Mouse (Mus musculus) embryo, embryonic 10 days (tissue): ENCODE results near the gene Mei1.

Experiments
- DNase-seq: peaks from one replicate; pipeline ENCODE4 v3.0.0-alpha.2; 2015; ENCODE audit warnings: low spot score

Mei1 gene

DNA sequence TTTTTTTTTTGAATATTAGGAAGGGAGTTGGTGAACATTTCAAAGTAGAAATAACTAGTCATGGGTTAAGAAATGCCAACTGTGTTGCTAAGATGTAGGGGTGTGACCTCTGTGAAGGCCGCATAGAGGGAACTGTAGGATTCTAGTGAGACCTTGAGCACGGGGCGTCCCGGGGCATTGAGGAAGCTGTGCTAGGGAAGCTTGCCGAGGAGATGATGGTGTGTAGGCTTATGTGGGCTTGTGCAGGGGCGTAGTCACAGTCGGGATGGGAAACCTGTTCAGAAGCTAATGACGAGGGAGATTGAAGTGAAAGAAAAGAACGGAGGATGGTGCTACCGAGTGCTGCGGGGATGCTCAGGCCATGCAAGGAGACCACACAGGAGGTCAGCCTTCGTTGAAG is 82.2 kb downstream of the Mei1 start:
- no peak for DNase-seq

DNA sequence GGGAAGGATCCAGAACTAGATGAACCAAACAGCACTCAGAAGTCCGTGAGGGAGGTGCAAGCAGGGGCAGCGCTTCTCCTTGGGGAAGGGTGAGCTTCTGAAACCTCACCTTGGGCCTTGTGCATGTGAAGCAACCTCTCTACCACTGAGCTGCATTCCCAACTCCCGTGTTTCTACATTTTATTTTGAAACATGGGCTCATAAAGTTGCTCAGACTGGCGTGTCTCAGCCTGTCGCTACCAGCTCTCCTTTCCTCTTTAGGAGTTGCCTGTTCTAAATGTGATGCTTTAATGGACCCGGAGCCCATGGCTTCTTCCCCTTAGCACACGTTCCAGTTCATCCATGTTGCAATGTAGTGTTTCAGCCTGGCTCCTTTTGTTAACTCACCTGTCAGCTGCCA is 82.6 kb downstream of the Mei1 start:
- no peak for DNase-seq

DNA sequence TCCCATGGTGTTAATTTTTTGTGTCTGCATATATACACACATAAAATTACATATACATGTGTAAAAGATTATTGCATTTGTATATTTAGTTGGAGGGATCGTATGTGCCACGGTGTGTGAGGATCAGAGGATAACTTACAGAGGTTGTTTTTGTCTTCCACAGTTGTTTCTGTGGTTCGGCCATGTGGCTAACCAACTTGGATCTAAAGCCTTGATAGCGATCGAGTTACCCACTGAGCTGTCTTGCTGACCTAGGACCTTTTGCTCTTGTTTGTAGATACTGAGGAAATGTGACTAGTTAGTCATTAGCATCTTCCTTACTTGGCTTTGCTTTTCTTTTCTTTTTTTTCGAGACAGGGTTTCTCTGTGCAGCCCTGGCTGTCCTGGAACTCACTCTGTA is 86.5 kb downstream of the Mei1 start:
- DNase-seq, result no peak

DNA sequence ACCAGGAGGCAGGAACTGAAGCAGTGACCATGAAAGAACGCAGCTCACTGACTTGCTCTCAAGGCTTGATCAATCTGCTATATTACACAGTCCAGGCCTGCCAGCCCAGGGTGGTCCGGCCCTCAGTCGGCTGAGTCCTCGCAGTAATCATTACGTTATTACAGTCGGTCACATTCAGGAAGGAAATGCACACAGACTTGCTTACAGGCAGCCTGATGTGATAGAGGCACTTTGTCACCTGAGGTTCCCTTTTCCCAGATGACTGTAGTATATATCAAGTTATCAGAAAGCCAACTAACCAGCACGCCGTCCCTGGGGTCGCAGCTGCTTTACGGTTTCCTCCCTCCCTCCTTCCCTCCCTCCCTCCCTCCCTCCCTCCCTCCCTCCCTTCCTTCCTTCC is 87.1 kb downstream of the Mei1 start:
- no peak for DNase-seq

DNA sequence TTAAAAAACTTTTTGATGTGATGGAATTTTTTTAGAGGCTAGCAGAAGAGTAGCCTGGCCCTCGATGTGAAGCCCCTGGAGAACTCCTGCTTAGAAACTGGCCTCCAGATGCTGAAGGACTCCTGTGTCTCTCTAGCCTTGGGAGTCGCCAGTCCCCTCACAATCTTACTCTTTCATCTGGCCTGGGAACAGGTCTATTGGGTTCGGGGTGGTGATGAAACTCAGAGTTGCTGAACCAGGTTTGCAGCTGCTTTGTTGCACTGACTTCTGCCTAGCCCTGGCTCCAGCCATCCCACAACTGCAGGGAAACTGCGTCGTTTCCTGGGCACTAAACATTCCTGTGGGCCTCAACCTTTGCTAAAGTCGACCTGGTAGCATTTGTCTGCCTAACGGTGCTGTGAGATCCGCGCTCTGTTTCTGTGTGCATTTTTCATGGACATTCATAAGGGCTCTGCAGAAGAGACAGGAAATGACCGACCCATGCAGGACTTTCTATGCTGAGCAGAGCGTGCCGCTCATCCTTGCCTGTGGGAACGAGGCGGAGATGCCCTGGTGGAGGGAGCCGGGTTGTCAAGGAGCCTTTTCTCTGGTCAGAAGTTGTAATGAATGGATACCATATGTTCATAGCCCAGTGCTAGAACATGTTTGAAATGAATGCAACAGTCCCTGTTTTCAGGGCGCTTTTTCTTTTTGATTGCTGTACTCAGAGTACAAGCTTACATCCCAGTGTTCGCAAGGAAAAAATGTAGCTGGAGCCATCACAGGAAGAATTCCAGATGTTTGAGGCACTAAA is 88.6 kb downstream of the Mei1 start:
- DNase-seq, result no peak

DNA sequence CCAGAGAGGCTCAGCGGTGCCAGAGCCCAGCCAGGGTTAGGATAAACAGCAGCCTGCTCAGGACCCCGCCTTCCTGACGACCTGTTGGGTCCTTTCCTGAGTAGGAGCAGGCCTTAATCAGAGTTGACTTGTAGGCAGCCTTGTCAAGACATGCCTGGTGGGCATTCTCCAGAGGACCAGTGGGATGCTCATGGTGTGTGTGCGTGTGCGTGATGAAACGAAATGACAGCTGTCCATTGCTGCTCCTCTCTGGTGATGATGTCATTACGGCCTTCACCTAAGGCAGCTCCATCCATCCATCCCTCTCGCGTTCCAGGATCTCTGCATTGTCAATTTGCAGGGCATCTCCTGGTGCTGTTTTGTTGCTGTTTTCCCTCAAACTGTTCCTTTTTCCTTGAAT is 89.7 kb downstream of the Mei1 start:
- DNase-seq, result no peak

DNA sequence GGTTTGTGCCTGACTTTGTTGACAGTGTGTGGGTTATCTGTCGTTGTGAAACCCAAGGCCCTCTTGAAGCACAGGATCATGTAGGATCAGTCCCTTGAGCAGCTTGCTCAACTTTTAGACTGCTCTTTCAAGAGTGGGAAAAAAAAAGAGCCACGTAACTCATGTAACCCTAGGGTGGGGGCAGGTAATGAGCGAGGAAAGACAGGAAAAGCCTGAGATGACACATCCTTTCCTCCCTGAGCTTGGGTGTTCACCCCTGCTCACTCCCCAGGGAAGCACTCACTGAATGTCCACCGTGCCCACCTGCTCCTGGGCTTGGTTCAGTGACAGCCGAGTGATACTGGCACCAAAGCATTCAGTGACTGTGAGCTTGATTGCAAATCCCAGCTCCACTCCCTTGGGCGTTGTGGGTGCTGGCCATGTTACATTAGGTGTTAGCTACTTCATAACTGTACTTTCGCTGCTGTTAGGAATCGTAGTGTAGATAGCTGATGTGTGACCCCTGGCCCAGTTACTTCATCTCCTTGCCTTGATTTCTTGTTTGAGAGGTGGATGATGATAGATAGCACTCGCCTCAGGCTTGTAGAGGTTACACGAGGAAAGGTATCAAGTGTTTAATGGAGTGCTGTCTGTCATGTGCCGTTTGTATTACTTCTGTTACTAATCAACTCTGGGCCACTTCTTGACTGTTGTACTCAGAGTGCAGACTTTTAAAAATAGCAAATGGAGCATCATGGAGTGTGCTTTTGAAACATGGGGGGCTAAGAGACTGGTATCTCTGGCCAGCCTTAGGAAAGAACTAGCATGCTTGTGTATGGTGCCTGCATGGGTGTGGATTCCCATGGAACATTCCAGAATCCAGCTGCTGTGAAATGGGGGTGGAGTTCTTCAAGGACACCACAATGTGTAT is 91.2 kb downstream of the Mei1 start:
- no peak for DNase-seq

DNA sequence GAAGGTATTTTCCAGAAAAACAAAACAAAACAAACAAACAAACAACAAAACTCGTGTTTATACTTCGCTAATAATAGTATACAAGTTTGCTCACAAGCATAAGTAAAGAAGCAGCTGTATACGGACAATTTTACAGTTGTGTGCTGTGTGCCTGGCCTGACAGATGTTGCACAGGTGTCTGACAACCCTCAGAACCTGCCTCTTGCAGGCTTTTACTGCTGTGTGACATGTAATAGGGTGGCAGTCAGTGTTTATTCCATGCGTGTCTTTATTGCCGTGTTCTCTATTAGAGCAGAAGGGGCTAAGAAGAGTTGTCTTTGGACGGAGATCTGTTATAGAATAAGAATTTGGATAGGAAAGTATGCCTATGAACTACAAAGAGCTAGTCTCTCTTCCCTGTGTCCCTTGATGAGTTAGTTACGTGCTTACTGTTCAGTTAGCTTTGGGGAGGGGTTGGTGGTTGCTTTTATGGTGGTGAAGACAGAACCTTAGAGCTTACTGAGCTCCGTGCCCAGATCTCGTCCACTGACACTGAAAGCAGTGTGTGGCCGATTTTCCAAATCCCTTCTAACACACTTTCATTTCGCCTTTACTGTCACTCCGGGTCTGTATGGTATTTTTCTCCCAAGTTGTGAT is 92.3 kb downstream of the Mei1 start:
- no peak for DNase-seq

DNA sequence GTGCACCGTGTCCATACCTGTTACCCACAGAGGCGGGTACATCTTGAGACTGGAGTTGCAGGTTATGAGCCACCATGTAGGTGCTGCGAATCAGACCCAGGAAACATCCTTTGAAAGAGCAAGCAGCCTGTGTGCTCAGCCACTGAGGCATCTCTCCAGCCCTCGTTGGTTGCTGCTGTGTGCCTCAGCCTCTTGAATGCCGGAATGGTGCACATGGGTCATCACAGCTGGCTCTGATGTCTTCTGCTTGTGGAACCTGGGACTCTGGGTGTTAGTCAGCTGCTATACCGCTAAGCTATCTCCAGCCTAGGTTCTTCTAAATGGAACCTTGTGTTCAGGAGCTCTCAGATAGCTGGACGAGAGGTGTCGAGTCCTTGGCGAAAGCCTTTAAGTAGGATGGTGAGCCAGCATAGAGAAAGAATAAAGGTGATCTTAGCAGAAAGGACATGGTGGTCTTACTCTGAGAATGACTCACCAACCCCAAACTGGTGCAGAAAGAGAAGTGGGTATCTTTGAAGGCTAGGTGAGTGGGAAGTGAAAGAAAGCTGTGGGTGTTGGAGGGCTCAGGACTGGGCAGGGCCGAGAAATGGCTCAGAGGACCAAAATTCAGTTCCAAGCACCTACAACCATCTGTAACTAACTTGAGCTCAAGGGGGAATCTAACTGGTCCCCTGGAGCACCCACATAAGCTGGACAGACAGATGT is 93.7 kb downstream of the Mei1 start:
- no peak for DNase-seq

DNA sequence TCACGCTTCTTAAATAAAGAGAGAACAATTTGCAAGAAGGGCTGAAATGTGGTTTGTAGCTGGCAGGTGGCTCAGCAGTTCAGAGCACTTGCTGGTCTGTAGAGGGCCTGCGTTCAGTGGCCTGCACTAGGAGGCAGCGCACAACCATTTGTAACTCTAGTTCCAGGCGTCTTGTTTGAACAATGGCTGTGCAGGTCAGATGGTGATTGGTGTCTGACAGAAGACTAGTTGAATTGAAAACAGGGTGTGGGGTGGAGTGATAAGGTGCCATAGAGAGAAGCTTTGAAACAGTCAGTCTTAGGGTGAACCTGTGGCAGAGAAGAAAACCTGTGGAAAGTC is 94.2 kb downstream of the Mei1 start:
- peak; percentile 39 for DNase-seq

DNA sequence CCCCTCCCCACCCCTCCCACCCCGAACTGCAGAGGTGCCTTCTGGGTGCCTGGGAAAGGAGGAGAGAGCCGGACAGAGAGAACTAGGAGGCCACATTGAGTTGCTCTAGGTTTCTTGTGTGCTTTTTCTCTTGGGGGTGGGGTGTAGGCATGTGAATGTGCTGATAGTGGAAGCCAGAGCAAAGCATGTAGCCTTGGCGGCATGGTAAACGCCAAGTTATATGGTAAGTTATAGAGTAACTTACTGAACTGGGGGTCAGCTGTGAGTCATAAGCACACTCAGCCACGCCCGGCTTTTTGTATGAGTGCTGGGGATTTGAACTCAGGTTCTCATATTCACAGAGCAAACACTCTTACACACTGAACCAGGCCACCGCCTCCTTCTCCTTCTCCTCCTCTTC is 94.7 kb downstream of the Mei1 start:
- DNase-seq, result no peak

DNA sequence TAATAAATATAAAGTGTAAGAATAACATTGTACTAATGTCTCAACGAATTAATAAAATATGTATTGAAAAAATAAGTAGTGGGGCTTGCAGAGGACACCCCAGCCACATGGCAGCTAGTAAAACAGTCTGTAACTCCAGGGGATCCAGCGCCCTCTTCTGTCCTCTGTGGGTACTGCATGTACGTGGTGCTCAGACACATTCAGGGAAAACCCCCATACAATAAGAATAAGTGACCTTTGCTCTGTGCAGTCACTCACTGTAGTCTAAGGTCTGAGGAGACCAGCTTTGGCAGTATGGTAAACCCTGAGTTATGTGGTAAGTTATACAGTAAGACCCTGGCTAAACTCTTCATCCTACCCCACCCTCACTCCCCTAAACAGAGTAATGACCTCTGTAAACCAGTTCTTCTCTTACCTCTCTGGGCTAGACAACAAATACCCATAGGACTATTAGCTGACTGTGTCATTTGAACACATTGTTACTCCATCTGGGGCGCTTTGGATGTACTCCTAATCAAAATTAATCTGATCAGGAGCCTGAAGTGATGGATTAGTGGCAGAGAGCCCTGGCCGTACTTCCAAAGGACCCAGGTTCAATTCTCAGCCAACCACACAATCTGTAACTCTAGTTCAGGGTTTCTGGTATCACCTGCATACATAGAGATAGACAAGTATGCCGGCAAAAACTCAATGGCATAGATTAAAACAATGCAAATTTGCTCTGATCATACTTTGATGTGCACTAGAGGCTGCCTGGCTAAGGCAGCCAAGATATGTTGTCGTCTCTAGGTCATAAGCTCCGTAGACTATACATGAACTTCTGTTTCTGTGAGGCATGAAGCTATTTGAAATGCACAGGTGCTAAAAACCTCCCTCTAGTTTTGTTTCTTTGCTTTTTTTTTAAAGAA is 95.8 kb downstream of the Mei1 start:
- DNase-seq, result peak; percentile 81

DNA sequence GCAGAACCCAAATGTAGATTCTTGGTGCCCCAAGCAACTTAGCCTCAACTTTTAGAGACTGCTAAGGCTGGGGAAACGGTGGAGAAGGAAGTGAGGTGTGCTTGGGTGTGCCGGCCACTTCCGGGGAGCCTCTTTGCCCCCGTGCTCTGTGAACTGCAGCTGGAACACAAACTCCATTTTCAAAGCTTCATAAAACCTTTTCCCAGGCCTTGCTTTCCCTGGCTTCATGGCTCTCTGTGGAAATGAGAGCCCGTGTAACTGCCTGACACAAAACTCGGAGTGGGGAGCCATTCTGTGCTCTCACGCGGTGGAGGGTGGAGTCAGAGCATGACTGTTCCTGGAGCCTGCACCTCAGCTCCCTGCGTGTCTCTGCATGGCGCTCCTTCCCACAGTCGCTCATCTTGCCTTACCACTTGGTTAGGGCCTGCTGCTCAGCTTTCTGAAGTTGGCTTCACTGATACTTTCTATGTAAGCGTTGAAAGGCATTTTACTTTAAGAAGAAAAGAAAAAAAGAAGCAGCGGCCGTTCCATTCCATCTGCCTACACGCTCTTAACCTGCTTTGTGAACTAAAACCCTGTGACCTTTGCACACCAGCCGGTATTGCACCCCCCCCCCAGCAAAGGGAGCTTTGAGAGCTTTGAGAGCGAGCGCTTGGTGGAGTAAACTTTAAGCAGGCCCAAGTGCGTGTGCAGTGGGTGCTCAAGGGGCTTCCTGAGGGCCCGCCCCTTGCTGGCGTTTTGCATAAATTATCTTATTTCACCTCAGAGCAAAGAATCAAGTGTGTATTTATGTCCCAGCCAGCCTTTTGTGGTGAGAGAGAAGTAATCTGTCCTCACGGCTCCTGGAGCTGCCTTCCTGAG is 96.7 kb downstream of the Mei1 start:
- DNase-seq, result no peak

DNA sequence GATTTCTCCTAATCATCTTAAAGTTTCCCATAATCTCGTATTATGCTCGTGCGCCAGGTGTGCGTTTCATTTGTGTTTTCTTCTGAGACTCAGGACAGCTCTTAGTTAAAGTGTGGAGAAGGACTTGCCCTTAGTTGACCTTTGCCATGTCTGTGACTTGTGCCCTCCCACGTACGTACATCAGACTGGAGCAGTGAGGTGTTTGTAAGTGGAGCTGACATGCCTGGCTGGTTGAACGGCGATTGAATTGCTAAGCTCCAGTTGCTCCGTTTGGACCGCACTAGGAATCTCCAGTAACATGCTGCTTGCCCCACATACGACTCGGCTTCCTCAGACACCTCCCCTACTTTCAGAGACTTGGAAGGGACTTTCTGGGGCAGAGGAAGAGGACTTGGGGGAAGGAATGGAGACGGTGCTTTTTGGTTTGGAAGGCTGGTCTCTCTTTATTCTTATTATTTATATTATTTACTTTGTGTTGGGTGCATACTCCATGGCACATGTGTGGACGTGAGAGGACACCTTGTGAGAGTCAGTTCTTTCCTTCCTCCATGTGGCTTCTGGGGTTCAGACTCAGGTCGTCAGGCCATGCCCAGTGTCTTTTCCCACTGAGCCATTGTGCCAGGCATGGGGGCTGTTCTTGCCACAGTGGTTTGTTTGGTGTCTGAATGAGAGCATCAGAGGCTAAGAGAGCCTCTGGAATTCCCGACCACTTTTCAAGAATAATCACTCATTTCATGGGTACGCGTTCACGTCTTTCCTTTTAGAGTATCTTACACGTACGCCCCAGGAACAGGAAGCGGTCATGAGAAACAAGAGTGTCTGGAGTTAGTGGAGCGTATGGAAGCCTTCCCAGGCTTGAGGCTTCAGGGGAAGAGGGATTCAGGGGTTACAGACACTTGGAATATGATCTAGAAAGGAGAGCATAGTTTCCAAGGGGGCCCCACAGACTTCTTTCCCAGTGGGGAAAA is 97.7 kb downstream of the Mei1 start:
- DNase-seq, result peak; percentile 53

DNA sequence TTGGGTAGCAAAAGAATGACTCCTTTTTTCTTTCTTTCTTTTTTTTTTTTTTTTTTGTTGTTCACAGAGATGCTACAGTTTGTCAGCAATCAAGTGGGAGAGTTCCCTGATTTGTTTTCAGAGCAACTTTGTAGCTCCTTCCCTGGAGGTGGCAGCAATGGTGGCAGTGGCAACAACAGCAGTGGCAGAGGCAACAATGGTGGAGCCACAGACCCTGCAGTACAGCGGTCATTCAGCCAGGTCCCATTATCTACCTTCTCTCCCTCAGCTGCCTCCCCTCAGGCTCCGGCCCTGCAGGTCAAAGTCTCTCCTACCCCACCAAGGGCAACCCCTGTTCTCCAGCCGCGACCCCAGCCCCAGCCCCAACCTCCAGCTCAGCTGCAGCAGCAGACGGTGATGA is 99.9 kb downstream of the Mei1 start:
- DNase-seq, result no peak

DNA sequence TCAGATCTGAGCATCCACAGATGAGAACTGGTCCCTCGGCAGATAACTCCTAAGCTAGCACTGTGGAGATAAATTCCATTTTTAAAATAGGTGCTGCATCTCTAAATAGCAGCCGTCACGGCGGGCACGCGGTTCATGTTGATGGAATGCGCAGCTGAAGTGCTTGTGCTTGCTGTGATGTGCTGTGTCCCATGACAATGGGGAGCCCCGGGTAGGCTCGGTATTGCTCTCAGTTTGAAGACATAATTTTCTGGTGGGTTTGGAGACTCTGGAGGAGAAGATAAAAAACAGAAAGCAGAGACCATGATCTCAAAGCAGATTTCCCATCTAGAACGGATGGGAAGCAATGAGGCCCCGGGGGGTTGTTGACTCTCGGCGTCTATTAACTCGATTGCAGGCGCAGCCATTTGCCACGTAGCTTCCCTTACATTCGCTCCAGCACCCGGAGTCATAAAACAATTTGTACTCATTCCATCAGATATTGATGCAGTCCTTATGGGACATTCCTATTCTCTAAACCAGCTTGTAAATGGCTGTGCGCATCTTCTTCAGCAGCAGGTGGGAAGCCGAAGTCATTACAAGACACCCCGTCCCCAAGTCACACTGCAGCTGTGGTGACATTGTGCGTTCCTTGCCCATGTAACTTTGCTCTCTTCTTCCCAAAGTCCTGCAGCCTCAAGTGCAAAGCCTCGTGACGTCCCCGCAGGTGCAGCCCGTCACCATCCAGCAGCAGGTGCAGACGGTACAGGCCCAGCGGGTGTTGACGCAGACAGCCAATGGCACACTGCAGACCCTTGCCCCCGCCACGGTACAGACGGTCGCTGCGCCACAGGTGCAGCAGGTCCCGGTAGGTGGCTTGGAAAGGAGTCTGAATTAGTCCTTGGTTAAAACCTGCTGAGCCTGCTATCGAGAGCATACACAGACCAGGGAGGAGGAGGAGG is 100.9 kb downstream of the Mei1 start:
- DNase-seq, result no peak

DNA sequence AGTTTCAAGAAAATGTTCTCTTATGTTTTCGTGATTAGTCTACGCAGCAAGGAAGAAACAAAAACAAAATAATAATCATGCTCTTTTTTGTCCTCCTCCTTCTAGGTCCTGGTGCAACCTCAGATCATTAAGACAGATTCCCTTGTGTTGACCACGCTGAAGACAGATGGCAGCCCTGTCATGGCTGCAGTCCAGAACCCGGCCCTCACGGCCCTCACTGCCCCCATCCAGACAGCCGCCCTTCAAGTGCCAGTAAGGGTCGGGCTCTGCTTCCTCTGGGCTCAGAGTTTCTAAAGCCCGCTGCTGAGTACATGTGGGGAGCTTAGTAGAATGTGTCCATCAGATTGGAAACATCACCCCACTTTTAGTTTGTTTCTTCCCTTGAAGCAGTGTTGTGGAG is 102.9 kb downstream of the Mei1 start:
- no peak for DNase-seq

DNA sequence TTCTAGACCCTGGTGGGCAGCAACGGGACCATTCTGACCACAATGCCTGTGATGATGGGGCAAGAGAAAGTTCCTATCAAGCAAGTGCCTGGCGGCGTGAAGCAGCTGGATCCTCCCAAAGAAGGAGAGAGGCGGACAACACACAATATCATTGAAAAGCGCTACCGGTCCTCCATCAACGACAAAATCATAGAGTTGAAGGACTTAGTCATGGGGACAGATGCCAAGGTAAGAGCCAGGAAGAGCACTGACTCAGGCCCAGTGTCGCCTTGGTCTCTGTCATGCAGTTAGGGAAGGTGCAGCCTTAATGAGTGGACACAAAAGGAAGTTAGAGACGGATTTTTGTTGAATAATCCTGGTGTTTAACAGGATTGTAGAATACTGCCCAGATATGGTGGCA is 105.3 kb downstream of the Mei1 start:
- no peak for DNase-seq
